Mouse (Mus musculus): ENCODE results near the gene Arvcf. TPM values are rescaled to one million over a fixed set of nuclear protein-coding genes. Genes with fewer than 3 reads are reported as not detected.

Gene Arvcf
- polyA plus RNA-seq, 1 experiment from 2014 or later: 115 TPM

DNA sequence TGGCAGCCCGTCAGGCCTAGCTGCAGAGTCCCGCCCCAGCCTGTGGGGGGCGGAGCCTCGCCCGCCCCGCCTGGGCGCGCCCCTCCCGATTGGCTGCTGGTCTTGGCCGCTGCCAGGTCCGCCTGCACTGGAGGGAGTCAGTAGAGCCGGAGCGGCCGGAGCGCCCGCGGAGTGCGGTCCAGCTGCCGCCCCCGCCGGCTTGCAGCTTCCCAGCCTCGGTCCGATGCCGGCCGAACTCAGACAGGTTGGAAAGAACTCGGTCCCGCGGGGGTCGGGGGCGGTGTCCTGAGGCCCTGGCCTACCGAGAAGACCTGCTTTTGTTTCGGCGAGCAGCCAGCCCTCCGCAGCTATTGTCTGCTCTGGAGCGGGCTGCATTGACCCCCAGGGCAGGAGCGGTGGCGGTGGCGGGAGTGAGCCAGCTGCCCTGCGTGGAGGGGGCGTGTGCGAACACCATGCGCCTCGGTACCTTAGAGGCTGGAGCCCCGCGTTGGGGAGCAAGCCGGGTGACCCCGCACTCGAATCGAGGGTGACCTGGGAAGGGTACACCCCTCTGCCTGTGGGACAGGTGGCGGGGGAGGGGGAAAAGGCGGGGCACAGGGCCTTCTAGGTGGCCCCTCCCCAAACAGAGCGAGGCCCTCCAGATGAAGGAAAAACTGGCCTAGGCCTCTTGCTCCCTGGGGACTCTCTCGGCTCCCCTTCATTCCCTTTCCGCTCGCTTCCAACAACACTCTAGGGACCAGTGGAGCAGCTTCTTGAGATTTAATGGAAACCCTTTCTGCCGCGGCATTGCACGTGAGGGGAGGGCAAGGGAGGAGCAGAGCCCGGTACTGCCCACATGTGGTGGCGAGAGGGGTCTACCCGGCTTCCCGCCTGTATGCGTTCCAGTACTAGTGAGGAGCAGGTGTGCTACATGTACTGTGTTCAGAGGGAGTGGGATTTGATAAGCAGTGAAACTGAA, 44.8 kb downstream of the Arvcf start:
- H3K4me1 ChIP-seq: peaks cover 63% of the 10 kb centered on the region
- H3K4me2 ChIP-seq: peak overlapping the region; percentile 86
- peak overlapping the region; percentile 88 for H3K9ac ChIP-seq
- peak overlapping the region; percentile 91 for H3K27ac ChIP-seq
- peak overlapping the region; percentile 79 for H3K4me3 ChIP-seq (replicated peaks)
- no peaks in the 10 kb centered on the region for H3K9me3 ChIP-seq
- H3K27me3 ChIP-seq: no peaks in the 10 kb centered on the region
- under 1% methylated on average over 63 of the region's 63 CpGs for whole genome bisulfite sequencing
- H3K36me3 ChIP-seq (replicated peaks): peaks cover 16% of the 10 kb centered on the region
- ATAC-seq (ENCODE audit: low FRiP score): peak; percentile 88

DNA sequence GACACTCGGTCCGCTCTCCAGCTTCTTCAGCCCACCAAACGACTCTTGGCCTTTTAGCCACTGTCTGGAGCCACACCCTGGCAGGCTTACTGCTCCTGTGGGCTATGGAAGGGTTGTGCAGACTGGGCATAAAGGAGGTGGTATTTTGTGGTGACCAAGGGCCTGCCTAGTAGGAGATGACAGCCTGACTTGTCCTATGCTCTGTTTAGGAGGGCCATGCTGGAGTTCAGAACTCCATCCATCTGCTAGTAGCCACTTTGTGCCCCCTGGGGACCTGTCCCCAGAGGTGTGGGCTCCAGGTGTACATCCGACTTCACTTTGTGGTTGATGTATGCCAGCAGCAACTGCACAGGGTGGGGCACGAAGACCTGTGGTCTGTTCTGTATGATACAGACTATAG, 45.6 kb downstream of the Arvcf start:
- peak overlapping the region; percentile 91 for H3K27ac ChIP-seq
- H3K9me3 ChIP-seq: no peaks in the 10 kb centered on the region
- peaks cover 24% of the 10 kb centered on the region for H3K36me3 ChIP-seq (replicated peaks)
- peak overlapping the region; percentile 79 for H3K4me3 ChIP-seq (replicated peaks)
- peak overlapping the region; percentile 86 for H3K4me2 ChIP-seq
- H3K27me3 ChIP-seq: no peaks in the 10 kb centered on the region
- peak overlapping the region; percentile 88 for H3K9ac ChIP-seq
- H3K4me1 ChIP-seq: peaks cover 60% of the 10 kb centered on the region
- WGBS: 50% methylated on average over 5 of the region's 5 CpGs
- ATAC-seq (ENCODE audit: low FRiP score): no peak

DNA sequence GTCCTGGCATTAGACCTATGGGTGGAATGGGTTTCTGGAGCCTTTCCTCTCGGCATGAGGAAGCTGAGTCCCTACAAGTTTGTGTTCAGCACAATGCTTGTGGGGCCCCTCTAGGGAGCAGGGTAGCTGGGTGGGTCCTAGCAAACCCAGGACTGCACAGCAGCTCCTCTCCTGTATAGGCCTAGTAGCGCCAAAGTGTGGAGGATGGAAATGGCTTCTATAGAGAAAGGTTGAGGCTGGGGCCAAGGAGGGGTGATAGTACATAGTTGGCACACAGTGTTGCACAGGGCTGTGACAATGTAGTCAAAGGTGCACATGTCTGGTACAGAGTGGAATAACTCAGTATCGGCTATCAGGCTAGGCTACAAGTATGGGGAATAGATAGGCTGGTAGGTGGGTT, 46.1 kb downstream of the Arvcf start:
- peak overlapping the region; percentile 91 for H3K27ac ChIP-seq
- ATAC-seq (ENCODE audit: low FRiP score): no peak
- H3K9me3 ChIP-seq: no peaks in the 10 kb centered on the region
- H3K36me3 ChIP-seq (replicated peaks): peaks cover 29% of the 10 kb centered on the region
- peak overlapping the region; percentile 88 for H3K9ac ChIP-seq
- peaks cover 60% of the 10 kb centered on the region for H3K4me1 ChIP-seq
- H3K4me3 ChIP-seq (replicated peaks): peak overlapping the region; percentile 79
- WGBS: 62% methylated on average over 3 of the region's 3 CpGs
- no peaks in the 10 kb centered on the region for H3K27me3 ChIP-seq
- peak overlapping the region; percentile 86 for H3K4me2 ChIP-seq

DNA sequence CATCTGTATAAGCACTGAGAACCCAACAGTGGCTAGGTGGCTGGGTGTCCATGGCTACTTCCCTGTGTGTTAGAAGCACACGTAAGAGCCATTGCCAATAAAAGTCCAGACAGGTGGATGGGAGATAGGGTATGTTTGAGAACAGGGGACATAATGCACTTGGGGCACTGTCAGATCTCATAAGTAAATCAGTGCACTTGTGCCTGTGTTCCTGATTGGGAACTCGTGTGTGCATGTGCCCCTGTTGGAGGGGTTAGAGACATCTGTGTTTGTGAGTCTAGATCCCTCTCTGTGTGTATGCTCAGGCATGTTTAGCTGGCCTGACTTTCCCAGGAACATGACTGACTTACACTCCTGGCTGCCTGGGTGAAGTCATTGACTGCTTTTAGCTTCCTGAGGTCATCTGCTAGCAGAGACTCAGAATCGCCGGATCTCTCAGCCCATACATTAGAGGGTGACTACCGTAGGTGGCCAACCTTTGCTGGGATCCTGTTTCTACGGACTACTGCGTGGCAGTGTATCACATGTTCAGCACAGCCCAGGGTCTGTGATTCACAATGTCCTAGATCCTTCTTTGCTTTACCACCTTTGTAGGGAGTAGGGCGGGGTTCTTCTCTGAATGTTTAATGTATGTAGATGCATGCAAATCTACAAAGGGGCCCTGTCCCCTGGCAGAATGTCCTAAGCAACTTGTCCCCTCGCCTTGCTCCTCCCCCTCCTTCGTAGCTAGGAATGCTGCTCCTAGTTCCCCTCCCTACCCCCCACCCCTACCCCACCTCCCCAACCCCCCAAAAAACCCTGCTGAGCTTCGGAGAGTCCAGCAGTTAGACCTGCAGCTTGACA, 47.0 kb downstream of the Arvcf start:
- Histone ChIP-seq H3K27ac (peak overlapping the region; percentile 91), H3K27me3 (no peaks in the 10 kb centered on the region), H3K4me2 (peak overlapping the region; percentile 86), H3K9ac (peak overlapping the region; percentile 46), H3K4me3 (replicated peaks) (peak overlapping the region; percentile 24), H3K9me3 (no peaks in the 10 kb centered on the region), H3K4me1 (peaks cover 64% of the 10 kb centered on the region), H3K36me3 (replicated peaks) (peaks cover 38% of the 10 kb centered on the region)
- 15% methylated on average over 11 of the region's 11 CpGs for WGBS
- ATAC-seq (ENCODE audit: low FRiP score): peak; percentile 17; the same call in 1 of the 2 replicates

DNA sequence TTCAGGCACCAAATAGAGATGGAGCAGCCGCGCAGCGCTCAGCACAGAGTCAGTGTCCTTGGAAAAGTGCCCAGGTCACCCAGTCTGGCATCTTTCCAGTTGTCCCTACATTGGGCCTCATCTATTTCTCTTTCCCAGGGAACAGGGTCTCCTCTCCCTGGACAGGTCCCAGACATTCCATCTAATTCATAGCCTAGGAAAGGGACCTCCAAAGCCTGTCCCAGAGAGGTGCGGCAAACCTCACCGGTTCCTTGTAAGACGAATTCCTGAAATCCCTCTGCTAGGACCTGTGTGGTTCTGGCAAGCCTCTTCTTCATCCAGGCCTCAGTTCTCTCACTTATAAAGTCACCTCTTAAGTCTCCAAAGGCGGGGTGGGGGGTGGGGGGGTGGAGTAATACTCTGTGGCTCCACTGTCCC, 47.6 kb downstream of the Arvcf start:
- WGBS: 22% methylated on average over 6 of the region's 7 CpGs
- peak overlapping the region; percentile 86 for H3K4me2 ChIP-seq
- no peak for ATAC-seq (ENCODE audit: low FRiP score)
- H3K9ac ChIP-seq: peak overlapping the region; percentile 46
- no peaks in the 10 kb centered on the region for H3K9me3 ChIP-seq
- peaks cover 70% of the 10 kb centered on the region for H3K4me1 ChIP-seq
- H3K27me3 ChIP-seq: no peaks in the 10 kb centered on the region
- H3K4me3 ChIP-seq (replicated peaks): peak overlapping the region; percentile 24
- H3K36me3 ChIP-seq (replicated peaks): peaks cover 43% of the 10 kb centered on the region
- H3K27ac ChIP-seq: peak overlapping the region; percentile 91

DNA sequence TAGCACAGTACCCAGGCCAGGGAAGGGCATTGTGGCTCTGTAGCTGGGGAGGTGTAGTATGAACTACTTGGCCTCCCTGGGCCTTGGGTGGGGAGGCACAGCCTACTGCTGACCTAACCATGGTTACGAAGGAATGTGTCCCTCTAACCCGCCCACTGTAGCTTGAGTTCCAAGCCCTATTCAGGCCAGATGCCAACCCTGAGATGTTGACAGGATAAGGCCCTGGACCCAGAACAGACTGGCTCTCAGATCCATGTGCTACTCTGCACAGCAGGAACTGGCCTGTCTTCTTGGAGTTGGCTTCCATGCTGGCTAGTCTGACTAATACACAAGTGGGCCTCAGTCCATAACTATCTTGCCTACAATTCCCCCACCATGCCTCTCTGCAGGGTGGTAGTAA, 48.2 kb downstream of the Arvcf start:
- Histone ChIP-seq H3K36me3 (replicated peaks) (peaks cover 48% of the 10 kb centered on the region), H3K4me1 (peaks cover 76% of the 10 kb centered on the region), H3K9me3 (no peaks in the 10 kb centered on the region), H3K9ac (peak overlapping the region; percentile 46; the same call in 1 of the 2 replicates), H3K27ac (peak overlapping the region; percentile 91), H3K4me3 (replicated peaks) (peak overlapping the region; percentile 24; the same call in 1 of the 2 replicates), H3K27me3 (no peaks in the 10 kb centered on the region), H3K4me2 (peak overlapping the region; percentile 86)
- ATAC-seq (ENCODE audit: low FRiP score): no peak
- 68% methylated on average over 2 of the region's 2 CpGs for WGBS

DNA sequence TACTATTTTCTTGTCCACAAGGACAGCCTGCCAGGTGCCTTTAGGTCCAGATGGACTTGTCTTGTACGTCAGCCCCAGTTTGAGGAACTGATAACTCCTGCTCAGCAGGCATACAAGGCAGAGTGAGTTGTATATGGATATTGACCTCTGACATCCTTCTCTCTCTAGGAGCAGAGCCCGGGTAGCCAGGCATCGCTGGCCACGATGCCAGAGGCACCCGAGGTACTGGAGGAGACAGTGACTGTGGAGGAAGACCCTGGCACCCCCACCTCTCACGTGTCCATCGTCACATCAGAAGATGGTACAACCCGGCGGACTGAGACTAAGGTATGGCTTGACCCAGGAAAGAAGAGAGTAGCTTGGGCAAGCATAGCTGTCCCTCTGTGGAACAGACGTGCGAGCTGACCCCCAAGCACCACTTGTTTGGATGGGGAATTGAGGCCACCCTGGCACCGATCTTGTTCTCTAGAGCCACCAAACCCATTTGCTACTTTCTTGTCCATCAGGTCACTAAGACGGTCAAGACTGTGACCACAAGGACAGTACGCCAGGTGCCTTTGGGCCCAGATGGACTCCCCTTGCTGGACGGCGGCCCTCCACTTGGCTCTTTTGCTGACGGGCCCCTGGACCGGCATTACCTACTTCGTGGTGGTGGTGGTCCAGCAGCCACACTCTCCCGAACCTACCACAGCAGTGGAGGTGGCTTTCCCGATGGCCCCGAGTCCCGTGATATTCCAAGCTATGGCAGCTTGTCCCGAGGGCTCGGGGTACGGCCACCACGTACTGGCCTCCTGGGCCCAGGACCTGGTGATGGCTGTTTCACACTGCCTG, 49.0 kb downstream of the Arvcf start:
- H3K27me3 ChIP-seq: no peaks in the 10 kb centered on the region
- no peak overlapping the region for H3K9ac ChIP-seq
- no peaks in the 10 kb centered on the region for H3K9me3 ChIP-seq
- 0 out of 2 replicates have a peak overlapping the region, but pooled peaks have one; percentile 91 for H3K27ac ChIP-seq
- peaks cover 57% of the 10 kb centered on the region for H3K36me3 ChIP-seq (replicated peaks)
- peaks cover 80% of the 10 kb centered on the region for H3K4me1 ChIP-seq
- WGBS: 95% methylated on average over 27 of the region's 27 CpGs
- no peak overlapping the region for H3K4me2 ChIP-seq
- no peak overlapping the region for H3K4me3 ChIP-seq (replicated peaks)
- no peak for ATAC-seq (ENCODE audit: low FRiP score)

DNA sequence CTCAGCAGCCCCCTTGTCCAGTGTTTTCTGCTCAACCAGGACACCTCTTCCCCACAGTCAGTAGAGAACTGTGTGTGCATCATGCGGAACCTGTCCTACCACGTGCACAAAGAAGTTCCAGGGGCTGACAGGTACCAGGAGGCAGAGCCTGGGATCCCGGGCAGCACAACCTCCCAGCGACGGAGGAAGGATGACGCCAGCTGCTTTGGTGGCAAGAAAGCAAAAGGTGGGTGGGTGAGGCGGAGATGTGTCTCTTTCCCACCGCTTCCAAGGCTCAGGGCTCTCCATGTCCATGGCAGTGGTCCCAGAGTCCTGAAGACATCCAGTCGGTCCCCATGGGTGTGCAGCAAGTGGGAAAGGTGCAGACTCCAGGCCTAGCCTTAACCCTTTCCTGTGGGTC, 52.0 kb downstream of the Arvcf start:
- Histone ChIP-seq H3K9me3 (no peaks in the 10 kb centered on the region), H3K27me3 (no peaks in the 10 kb centered on the region), H3K4me3 (replicated peaks) (no peak overlapping the region), H3K9ac (no peak overlapping the region), H3K4me2 (no peak overlapping the region; the same call in 1 of the 2 replicates), H3K4me1 (peaks cover 57% of the 10 kb centered on the region), H3K27ac (peak overlapping the region; percentile 93), H3K36me3 (replicated peaks) (peaks cover 87% of the 10 kb centered on the region)
- ATAC-seq (ENCODE audit: low FRiP score): no peak
- WGBS: 63% methylated on average over 9 of the region's 9 CpGs

DNA sequence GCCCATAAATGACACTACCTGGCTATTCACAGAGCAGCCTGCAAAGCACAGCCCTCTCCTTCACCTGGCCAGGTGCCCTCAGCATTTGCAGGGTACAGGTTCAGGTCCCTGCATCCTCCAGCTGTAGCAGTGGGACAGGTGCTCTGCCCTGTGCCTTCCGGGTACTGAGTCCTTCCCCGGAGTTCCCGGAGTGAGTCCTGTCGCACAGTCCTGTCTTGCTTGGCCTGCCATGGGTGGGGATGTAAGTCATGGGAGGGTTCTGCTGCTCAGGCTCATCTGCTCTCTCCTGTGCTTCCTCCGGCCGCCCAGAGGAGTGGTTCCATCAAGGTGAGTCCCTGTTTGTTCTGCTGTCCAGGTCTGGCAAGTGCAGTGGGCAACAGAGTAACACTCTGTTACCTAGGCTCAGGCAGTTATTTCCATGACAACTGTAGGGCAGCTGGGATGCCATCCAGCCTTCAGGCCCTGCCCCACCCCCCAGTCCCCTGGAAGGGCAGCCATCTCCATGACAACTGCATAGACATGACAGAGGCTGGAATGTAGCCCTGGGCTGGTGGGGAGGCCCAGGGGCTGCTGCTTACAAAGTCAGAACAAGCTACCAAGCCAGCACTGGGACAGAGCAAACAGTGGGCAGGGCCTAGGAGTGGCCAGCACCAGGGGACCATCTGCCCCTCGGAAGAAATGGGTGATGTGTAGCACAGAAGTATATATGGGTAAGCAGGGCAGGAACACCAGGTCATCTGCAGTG, 52.7 kb downstream of the Arvcf start:
- H3K27me3 ChIP-seq: no peaks in the 10 kb centered on the region
- H3K4me1 ChIP-seq: peaks cover 51% of the 10 kb centered on the region
- peak overlapping the region; percentile 34; the same call in 1 of the 2 replicates for H3K9ac ChIP-seq
- no peaks in the 10 kb centered on the region for H3K9me3 ChIP-seq
- H3K4me3 ChIP-seq (replicated peaks): no peak overlapping the region
- peak overlapping the region; percentile 21 for H3K4me2 ChIP-seq
- peak; percentile 88 for ATAC-seq (ENCODE audit: low FRiP score)
- H3K36me3 ChIP-seq (replicated peaks): peaks cover 93% of the 10 kb centered on the region
- 27% methylated on average over 7 of the region's 7 CpGs for WGBS
- peak overlapping the region; percentile 93 for H3K27ac ChIP-seq

DNA sequence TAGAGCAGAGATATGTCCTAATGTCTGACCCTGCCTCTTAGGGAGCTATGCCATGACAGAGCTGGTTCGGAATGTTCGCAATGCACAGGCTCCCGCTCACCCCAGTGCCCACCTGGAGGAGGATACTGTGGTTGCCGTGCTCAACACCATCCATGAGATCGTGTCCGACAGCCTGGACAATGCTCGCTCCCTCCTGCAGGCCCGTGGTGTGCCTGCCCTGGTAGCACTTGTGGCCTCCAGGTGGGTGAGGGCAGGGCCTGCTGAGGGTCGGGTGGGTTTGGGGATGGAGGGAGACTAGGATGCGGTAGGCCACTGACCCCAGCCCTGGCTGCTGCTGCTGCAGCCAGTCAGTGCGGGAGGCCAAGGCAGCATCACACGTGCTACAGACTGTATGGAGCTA, 55.3 kb downstream of the Arvcf start:
- 93% methylated on average over 12 of the region's 12 CpGs for WGBS
- Histone ChIP-seq H3K27ac (no peak overlapping the region), H3K4me3 (replicated peaks) (no peak overlapping the region), H3K27me3 (no peaks in the 10 kb centered on the region), H3K36me3 (replicated peaks) (peaks cover 88% of the 10 kb centered on the region), H3K4me1 (peaks cover 41% of the 10 kb centered on the region), H3K4me2 (no peak overlapping the region), H3K9ac (no peak overlapping the region), H3K9me3 (no peaks in the 10 kb centered on the region)
- no peak for ATAC-seq (ENCODE audit: low FRiP score)
